Mouse (Mus musculus) spleen, adult 2 months (tissue): Measurements from ENCODE around the gene Rcor1. TPM values are rescaled to one million over a fixed set of nuclear protein-coding genes. Genes with fewer than 3 reads are reported as not detected.

Experiments
- DNase-seq, 2 experiments: peaks; one replicate each; pipeline versions ENCODE4 v3.0.0 to v3.0.0-alpha.2; 2012 to 2021; ENCODE audit warnings: low spot score in 2 of 2, low read depth in 1 of 2
- H3K27ac ChIP-seq: fragments of 200-500 bp; 2 replicates; pipeline ENCODE4 v1.5.1; 2012; ENCODE audit warnings: low read length, inconsistent platforms; ENCODE audit not compliant: insufficient read depth
- H3K27me3 ChIP-seq: fragments of 200-500 bp; 2 replicates; pipeline ENCODE4 v1.6.1; 2012; ENCODE audit warnings: mild to moderate bottlenecking, moderate library complexity, low read length, inconsistent platforms; ENCODE audit not compliant: control insufficient read depth, insufficient read depth
- H3K36me3 ChIP-seq: fragments of 200-500 bp; 2 replicates; pipeline ENCODE4 v1.6.1; 2012; ENCODE audit warnings: mild to moderate bottlenecking, low read length, inconsistent platforms; ENCODE audit not compliant: control insufficient read depth, insufficient read depth
- H3K4me1 ChIP-seq: fragments of 200-500 bp; 2 replicates; pipeline ENCODE4 v1.6.1; 2011; ENCODE audit warnings: inconsistent platforms; ENCODE audit not compliant: control insufficient read depth, insufficient read depth, insufficient read length
- H3K4me3 ChIP-seq: fragments of 200-500 bp; 2 replicates; pipeline ENCODE4 v1.5.1; 2011; ENCODE audit warnings: mild to moderate bottlenecking, inconsistent platforms; ENCODE audit not compliant: insufficient read depth, insufficient read length; ENCODE audit errors: extremely low read depth
- CTCF ChIP-seq: fragments of 200-500 bp; IDR thresholded peaks from 2 replicates; pipeline ENCODE4 v1.5.1; 2011; ENCODE audit warnings: mild to moderate bottlenecking, inconsistent platforms; ENCODE audit not compliant: insufficient read depth, insufficient read length, insufficient replicate concordance; ENCODE audit errors: extremely low read depth
- POLR2A ChIP-seq: fragments of 200-500 bp; IDR thresholded peaks from 2 replicates; pipeline ENCODE4 v1.6.1; 2011; ENCODE audit warnings: low read depth, low read length, inconsistent platforms
- WGBS: fragments of 180-500 bp; shearing (Covaris S2); methylation state at CpG from one replicate; pipeline ENCODE4 v1.1.7; 2018; 5-methylcytosine and 5-hydroxymethylcytosine counted together
- polyA plus RNA-seq: library from polyadenylated mRNA; depleted of rRNA; stranded (reverse); fragments of >200 nt; gene quantifications from 2 replicates; pipeline ENCODE4 v1.2.3, GENCODE M21; 2012

Gene Rcor1
- polyA plus RNA-seq, 1 experiment = 7.8 TPM

- DNase-seq = no peak
- no peaks in the 10 kb centered on the region for H3K4me1 ChIP-seq
- WGBS = 95% methylated on average over 6 of the region's 6 CpGs
- peaks cover 3% of the 10 kb centered on the region; the same call in 1 of the 2 replicates for H3K36me3 ChIP-seq
- TF ChIP-seq CTCF (no peak), POLR2A (no peak)
- no peak overlapping the region for H3K27ac ChIP-seq
- H3K4me3 ChIP-seq = no peak overlapping the region
- no peaks in the 10 kb centered on the region for H3K27me3 ChIP-seq
Observed at GRCm38 (mm10) chr12:111095086-111095485, 55.9 kb downstream of the Rcor1 start.

- Histone ChIP-seq H3K4me1 (no peaks in the 10 kb centered on the region), H3K4me3 (no peak overlapping the region), H3K27me3 (no peaks in the 10 kb centered on the region), H3K27ac (no peak overlapping the region), H3K36me3 (peaks cover 4% of the 10 kb centered on the region)
- 94% methylated on average over 6 of the region's 6 CpGs for WGBS
- DNase-seq = no peak
- TF ChIP-seq POLR2A (no peak), CTCF (no peak)
Observed at GRCm38 (mm10) chr12:111096249-111096648, 57.1 kb downstream of the Rcor1 start.

DNA sequence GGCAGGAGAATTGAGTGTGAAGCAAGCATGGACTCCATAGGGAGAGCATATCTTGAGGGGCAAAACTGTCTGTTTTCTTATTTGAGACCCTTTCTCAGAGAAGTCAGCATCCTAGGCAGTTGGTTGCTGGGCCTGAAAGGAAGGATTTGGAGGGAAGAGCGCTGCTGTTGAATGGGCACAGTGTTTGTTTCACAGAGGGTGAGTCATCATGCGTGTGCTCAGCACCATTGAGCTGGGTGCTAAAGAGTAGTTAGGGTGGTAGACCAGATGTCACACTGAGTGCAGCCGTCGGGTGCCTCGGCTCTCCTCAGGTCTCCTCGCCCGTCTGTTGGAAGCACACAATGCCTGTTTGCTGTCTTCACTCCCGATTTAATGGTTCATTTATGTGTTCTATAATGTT, 57.9 kb downstream of the Rcor1 start:
- 91% methylated on average over 8 of the region's 8 CpGs for WGBS
- peaks cover 7% of the 10 kb centered on the region for H3K36me3 ChIP-seq

GRCm38 (mm10) chr12:111111176-111111575, 72.0 kb downstream of the Rcor1 start:
- TF ChIP-seq POLR2A (no peak), CTCF (no peak)
- DNase-seq = no peak
- Histone ChIP-seq H3K4me1 (no peaks in the 10 kb centered on the region), H3K27ac (no peak overlapping the region), H3K4me3 (no peak overlapping the region), H3K36me3 (peaks cover 40% of the 10 kb centered on the region), H3K27me3 (no peaks in the 10 kb centered on the region)
- WGBS = 96% methylated on average over 8 of the region's 8 CpGs

More for the DNA sequence above, 57.9 kb downstream of the Rcor1 start:
- Histone ChIP-seq H3K4me3 (no peak overlapping the region), H3K27ac (no peak overlapping the region), H3K4me1 (no peaks in the 10 kb centered on the region), H3K27me3 (no peaks in the 10 kb centered on the region)
- DNase-seq = no peak
- TF ChIP-seq POLR2A = no peak
- TF ChIP-seq CTCF = no peak

DNA sequence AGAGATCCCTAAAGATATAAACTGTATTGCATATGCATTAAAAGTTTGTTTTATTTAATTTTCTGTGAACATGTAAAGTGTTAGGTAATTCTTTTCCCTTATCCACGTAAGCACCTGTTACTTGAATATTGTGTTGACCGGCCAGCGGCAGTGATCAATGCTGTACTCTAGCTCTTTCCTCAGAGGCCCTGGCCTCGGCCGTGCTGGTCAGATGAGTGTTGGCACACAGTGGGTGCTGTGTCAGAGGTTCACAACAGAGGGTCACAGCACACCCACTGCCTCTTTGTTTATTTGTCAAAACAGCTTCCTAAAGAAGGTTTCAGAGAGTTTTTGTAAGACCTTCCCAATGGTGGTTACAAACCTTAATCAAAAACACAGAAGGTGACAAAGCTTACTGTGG, 75.4 kb downstream of the Rcor1 start:
- Histone ChIP-seq H3K4me3 (no peak overlapping the region), H3K36me3 (peaks cover 38% of the 10 kb centered on the region), H3K4me1 (no peaks in the 10 kb centered on the region), H3K27ac (no peak overlapping the region), H3K27me3 (no peaks in the 10 kb centered on the region)
- TF ChIP-seq CTCF = no peak
- TF ChIP-seq POLR2A = no peak
- DNase-seq = no peak
- WGBS = 96% methylated on average over 5 of the region's 5 CpGs

DNA sequence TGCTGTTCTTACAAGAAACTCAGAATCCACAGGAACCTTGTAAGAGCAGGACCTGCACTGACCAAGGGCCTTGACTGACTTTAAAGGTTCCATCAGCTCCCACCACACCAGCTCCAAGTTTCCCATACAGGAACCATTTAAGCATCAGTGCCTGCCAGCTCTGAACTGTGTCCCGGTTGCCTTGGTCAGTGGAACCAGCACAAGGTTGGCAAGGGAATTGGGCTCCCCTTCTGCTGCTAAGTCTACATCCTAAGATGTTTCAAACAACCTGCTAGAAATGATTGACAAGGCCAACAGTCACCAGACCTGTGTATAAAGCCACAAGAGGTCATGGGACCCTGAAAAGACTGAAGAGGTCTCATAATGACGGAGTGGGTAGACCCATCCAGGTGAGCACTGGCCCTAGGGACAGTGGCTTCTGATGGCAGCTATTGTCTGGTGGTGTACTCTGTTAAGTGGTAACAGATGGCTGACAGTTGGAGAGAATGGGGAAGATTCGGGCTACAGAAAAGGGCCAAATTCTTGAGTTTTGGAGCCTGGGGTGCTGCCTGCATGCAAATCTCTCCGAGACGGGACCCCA, 80.4 kb downstream of the Rcor1 start:
- Histone ChIP-seq H3K27me3 (no peaks in the 10 kb centered on the region), H3K4me3 (no peak overlapping the region), H3K36me3 (peaks cover 10% of the 10 kb centered on the region), H3K27ac (no peak overlapping the region), H3K4me1 (no peaks in the 10 kb centered on the region)
- no peak for DNase-seq
- 93% methylated on average over 5 of the region's 5 CpGs for WGBS
- TF ChIP-seq POLR2A (no peak), CTCF (no peak)

DNA sequence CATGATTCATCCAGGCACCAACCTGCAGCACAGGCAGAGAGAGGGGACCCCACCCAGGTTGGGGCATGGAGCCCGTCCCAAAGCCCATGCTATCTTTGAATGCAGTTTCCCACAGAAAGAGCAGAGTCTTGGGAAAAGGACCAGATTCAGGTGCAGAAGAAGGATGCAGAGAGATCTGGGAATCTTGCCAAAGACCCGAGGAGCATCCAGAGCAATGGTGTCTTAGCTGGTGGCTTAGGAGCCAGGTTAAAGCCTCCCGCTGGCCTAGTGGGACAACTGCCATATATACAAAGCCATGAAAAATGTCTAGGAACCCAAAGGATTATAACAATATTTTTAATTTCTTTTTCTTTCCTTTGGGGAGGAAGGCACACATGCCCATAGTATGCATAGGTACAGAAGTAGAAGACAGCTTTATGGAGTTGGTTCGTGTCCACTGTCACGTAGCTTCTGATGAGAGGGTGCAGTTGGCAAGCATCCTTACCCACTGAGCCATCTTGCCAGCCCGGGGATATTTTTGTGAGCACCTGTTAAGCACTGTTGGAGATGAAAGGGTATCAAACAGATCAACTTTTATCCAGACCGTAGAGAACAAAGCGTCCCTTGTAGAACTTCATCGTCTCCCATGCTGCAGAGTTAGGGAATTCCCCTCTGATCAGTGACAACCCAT, 82.0 kb downstream of the Rcor1 start:
- TF ChIP-seq POLR2A (no peak), CTCF (no peak)
- peaks cover 6% of the 10 kb centered on the region for H3K36me3 ChIP-seq
- H3K4me1 ChIP-seq = no peaks in the 10 kb centered on the region
- no peak overlapping the region for H3K27ac ChIP-seq
- DNase-seq = no peak
- no peak overlapping the region for H3K4me3 ChIP-seq
- no peaks in the 10 kb centered on the region for H3K27me3 ChIP-seq
- WGBS = 88% methylated on average over 9 of the region's 9 CpGs
